Mouse (Mus musculus): ENCODE results near the gene Map1a. TPM values are rescaled to one million over a fixed set of nuclear protein-coding genes. Genes with fewer than 3 reads are reported as not detected.

Gene Map1a
- total RNA-seq, 1 experiment: 4.3 TPM

GRCm38 (mm10) chr2:121270521-121271235, 18.7 kb upstream of the Map1a start:
- DNase-seq (ENCODE audit: low read depth, low spot score): peak; percentile 52
- in situ Hi-C loops (cut with MboI; ENCODE audit: low sequenced_read_pairs in 2 of 2, unreplicated experiment in 2 of 2): no loop called here
- Histone ChIP-seq H3K4me3 (ENCODE audit: insufficient read depth in 1 of 2, low read depth in 1 of 2, low read length in 2 of 2, poor library complexity in 1 of 2, severe bottlenecking in 1 of 2) (peak overlapping the region; percentile 78 to 99), H3K9ac (ENCODE audit: insufficient read depth, low read depth, low read length, poor library complexity, severe bottlenecking) (peak overlapping the region; percentile 75), H3K4me1 (ENCODE audit: control insufficient read depth in 2 of 2, insufficient read depth in 2 of 2, low read length in 2 of 2, poor library complexity in 1 of 2) (peaks cover 1 to 3% of the 10 kb centered on the region in 2 experiments; a peak in 1 of 4 replicates), H3K9me3 (ENCODE audit: control insufficient read depth, insufficient read depth, low read depth, low read length) (no peaks in the 10 kb centered on the region), H3K36me3 (ENCODE audit: control insufficient read depth, insufficient read depth, low read length, poor library complexity, severe bottlenecking) (peaks cover 11% of the 10 kb centered on the region), H3K27ac (ENCODE audit: insufficient read depth, low read depth, low read length, poor library complexity, severe bottlenecking) (peak overlapping the region; percentile 83)
- TF ChIP-seq MAFK (IDR thresholded peaks at IDR 0.05; ENCODE audit: insufficient read depth, low read depth, low read length) (no peak), ZNF384 (IDR thresholded peaks at IDR 0.05; ENCODE audit: low read depth, low read length) (no peak), ZC3H11A (IDR thresholded peaks at IDR 0.05; ENCODE audit: borderline replicate concordance, low read depth, low read length) (no peak), CHD2 (IDR thresholded peaks at IDR 0.05; ENCODE audit: low read depth, low read length) (no peak), HCFC1 (IDR thresholded peaks at IDR 0.05; ENCODE audit: borderline replicate concordance, insufficient read depth, low read length) (no peak)

DNA sequence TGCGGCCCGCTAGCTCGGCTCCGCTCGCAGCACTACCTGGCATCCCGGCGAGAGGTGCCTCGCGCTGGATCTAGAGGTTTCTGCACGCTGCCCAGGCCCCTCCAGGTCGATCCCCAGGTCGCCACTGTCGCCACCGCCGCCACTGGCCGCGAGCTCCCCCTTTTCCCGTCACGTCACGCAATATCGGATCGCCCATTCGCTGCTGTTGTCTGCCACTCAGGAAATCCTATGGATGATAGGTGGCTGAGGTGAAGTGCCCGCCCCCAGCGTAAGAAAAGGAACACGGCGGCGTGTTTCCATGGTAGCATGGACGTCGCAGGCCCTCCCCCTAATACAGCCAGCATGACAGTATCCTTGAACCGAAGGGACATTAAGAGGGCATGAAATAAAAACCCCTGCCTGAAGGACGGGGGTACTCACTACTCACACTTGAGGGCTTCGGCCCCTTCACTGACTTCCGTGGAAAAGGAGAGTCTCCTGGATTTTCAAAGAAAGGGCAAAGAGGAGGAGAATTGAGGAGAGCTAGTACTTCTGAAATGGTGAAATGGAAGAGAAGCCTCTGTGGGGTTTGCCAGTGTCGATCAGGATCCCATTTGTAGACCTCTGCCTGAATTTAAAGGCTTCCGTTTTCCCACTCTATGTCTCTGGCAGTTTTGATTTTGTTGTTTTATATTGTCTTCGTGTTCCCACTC, 18.0 kb upstream of the Map1a start, which contains the start of gene Trp53bp1:
Gene Trp53bp1 (minus strand): TSS at position 172 of the 692 bp plus-strand sequence.
- H3K9me3 ChIP-seq (ENCODE audit: control insufficient read depth, insufficient read depth, low read depth, low read length): no peaks in the 10 kb centered on the region
- peaks cover 3 to 5% of the 10 kb centered on the region in 2 experiments; a peak in 2 of 4 replicates for H3K4me1 ChIP-seq (ENCODE audit: control insufficient read depth in 2 of 2, insufficient read depth in 2 of 2, low read length in 2 of 2, poor library complexity in 1 of 2)
- peak within 1 kb of the TSS; percentile 83 for H3K27ac ChIP-seq (ENCODE audit: insufficient read depth, low read depth, low read length, poor library complexity, severe bottlenecking)
- H3K9ac ChIP-seq (ENCODE audit: insufficient read depth, low read depth, low read length, poor library complexity, severe bottlenecking): peak within 1 kb of the TSS; percentile 75
- peaks cover 11% of the 10 kb centered on the region for H3K36me3 ChIP-seq (ENCODE audit: control insufficient read depth, insufficient read depth, low read length, poor library complexity, severe bottlenecking)
- peak; percentile 93 for DNase-seq (ENCODE audit: low read depth, low spot score)
- no peak for TF ChIP-seq ZNF384 (IDR thresholded peaks at IDR 0.05; ENCODE audit: low read depth, low read length)
- TF ChIP-seq ZC3H11A (IDR thresholded peaks at IDR 0.05; ENCODE audit: borderline replicate concordance, low read depth, low read length): no peak
- peak; percentile 66; the same call in 1 of the 2 replicates for TF ChIP-seq CHD2 (IDR thresholded peaks at IDR 0.05; ENCODE audit: low read depth, low read length)
- in situ Hi-C loops (cut with MboI; ENCODE audit: low sequenced_read_pairs in 2 of 2, unreplicated experiment in 2 of 2): no loop called here
- H3K4me3 ChIP-seq (ENCODE audit: insufficient read depth in 1 of 2, low read depth in 1 of 2, low read length in 2 of 2, poor library complexity in 1 of 2, severe bottlenecking in 1 of 2): peak within 1 kb of the TSS; percentile 78 to 99

GRCm38 (mm10) chr2:121271928-121272516, 17.4 kb upstream of the Map1a start:
- TF ChIP-seq ZC3H11A (IDR thresholded peaks at IDR 0.05; ENCODE audit: borderline replicate concordance, low read depth, low read length) (no peak), ZNF384 (IDR thresholded peaks at IDR 0.05; ENCODE audit: low read depth, low read length) (no peak), HCFC1 (IDR thresholded peaks at IDR 0.05; ENCODE audit: borderline replicate concordance, insufficient read depth, low read length) (no peak), MAFK (IDR thresholded peaks at IDR 0.05; ENCODE audit: insufficient read depth, low read depth, low read length) (no peak), CHD2 (IDR thresholded peaks at IDR 0.05; ENCODE audit: low read depth, low read length) (no peak)
- Histone ChIP-seq H3K4me1 (ENCODE audit: control insufficient read depth in 2 of 2, insufficient read depth in 2 of 2, low read length in 2 of 2, poor library complexity in 1 of 2) (peaks cover 3 to 6% of the 10 kb centered on the region in 2 experiments; a peak in 2 of 4 replicates), H3K9me3 (ENCODE audit: control insufficient read depth, insufficient read depth, low read depth, low read length) (no peaks in the 10 kb centered on the region), H3K4me3 (ENCODE audit: insufficient read depth in 1 of 2, low read depth in 1 of 2, low read length in 2 of 2, poor library complexity in 1 of 2, severe bottlenecking in 1 of 2) (peak overlapping the region in 1 of 2 experiments; percentile 99; a peak in 1 of 4 replicates), H3K27ac (ENCODE audit: insufficient read depth, low read depth, low read length, poor library complexity, severe bottlenecking) (no peak overlapping the region), H3K9ac (ENCODE audit: insufficient read depth, low read depth, low read length, poor library complexity, severe bottlenecking) (no peak overlapping the region), H3K36me3 (ENCODE audit: control insufficient read depth, insufficient read depth, low read length, poor library complexity, severe bottlenecking) (peaks cover 11% of the 10 kb centered on the region)
- DNase-seq (ENCODE audit: low read depth, low spot score): no peak
- in situ Hi-C loops (cut with MboI; ENCODE audit: low sequenced_read_pairs in 2 of 2, unreplicated experiment in 2 of 2): no loop called here

DNA sequence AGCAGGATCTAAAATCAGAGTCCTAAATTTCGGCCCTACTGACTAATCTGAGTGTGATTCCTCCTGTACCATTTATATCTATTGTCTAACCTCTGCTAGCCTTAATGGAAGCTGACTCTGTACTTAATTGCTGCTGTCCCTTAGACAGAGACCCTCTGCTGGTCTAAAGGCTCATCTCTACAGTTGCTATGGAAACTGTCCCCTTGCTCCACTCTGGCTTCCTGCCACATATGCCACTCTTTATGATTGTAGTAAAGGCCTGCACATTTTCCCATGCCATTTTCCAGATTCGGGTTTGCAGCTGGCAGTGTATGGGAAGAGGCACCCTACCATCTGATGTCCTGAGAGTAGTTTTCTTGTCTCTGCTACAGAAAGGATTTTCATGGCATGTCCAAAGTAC, 1.6 kb upstream of the Map1a start:
- in situ Hi-C loops (cut with MboI; ENCODE audit: low sequenced_read_pairs in 2 of 2, unreplicated experiment in 2 of 2): no loop called here
- DNase-seq (ENCODE audit: low read depth, low spot score): no peak
- TF ChIP-seq ZC3H11A (IDR thresholded peaks at IDR 0.05; ENCODE audit: borderline replicate concordance, low read depth, low read length) (no peak), HCFC1 (IDR thresholded peaks at IDR 0.05; ENCODE audit: borderline replicate concordance, insufficient read depth, low read length) (no peak), MAFK (IDR thresholded peaks at IDR 0.05; ENCODE audit: insufficient read depth, low read depth, low read length) (no peak), ZNF384 (IDR thresholded peaks at IDR 0.05; ENCODE audit: low read depth, low read length) (no peak), CHD2 (IDR thresholded peaks at IDR 0.05; ENCODE audit: low read depth, low read length) (no peak)
- peaks cover 0 to 4% of the 10 kb centered on the region in 2 experiments; a peak in 1 of 4 replicates for H3K4me1 ChIP-seq (ENCODE audit: control insufficient read depth in 2 of 2, insufficient read depth in 2 of 2, low read length in 2 of 2, poor library complexity in 1 of 2)
- no peak overlapping the region for H3K4me3 ChIP-seq (ENCODE audit: insufficient read depth in 1 of 2, low read depth in 1 of 2, low read length in 2 of 2, poor library complexity in 1 of 2, severe bottlenecking in 1 of 2)
- H3K9me3 ChIP-seq (ENCODE audit: control insufficient read depth, insufficient read depth, low read depth, low read length): no peaks in the 10 kb centered on the region
- H3K27ac ChIP-seq (ENCODE audit: insufficient read depth, low read depth, low read length, poor library complexity, severe bottlenecking): no peak overlapping the region
- no peak overlapping the region for H3K9ac ChIP-seq (ENCODE audit: insufficient read depth, low read depth, low read length, poor library complexity, severe bottlenecking)
- H3K36me3 ChIP-seq (ENCODE audit: control insufficient read depth, insufficient read depth, low read length, poor library complexity, severe bottlenecking): no peaks in the 10 kb centered on the region

Measured in ES-E14 (cell line).